Mouse (Mus musculus): Measurements from ENCODE around the gene M6pr.

M6pr gene

GRCm38 (mm10) chr6:122308505-122309393 is at the start of gene M6pr:
Gene M6pr, plus strand, starts transcription at chr6:122308720.
- peak; percentile 99 for DNase-seq (ENCODE audit: low read depth)

DNA sequence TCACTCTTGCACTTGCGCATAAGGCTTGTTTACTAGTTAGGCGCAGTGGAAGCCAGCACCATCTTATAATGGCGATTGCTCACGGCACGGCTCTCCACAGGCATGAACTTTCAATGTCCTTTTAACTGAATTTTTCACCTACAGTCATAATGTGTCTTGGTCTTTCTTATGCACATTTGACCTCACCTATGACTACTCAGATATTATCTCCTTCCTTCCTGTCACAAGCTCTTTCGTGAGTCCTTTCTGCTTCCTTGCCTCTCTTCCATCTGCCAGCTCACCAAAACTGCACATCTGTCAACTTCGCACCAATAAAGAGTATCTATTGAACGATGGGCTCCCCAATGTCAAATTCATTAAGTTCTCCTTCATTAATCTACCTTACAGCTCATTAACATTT is 46.0 kb upstream of the M6pr start:
- no peak for DNase-seq (ENCODE audit: low read depth)

DNA sequence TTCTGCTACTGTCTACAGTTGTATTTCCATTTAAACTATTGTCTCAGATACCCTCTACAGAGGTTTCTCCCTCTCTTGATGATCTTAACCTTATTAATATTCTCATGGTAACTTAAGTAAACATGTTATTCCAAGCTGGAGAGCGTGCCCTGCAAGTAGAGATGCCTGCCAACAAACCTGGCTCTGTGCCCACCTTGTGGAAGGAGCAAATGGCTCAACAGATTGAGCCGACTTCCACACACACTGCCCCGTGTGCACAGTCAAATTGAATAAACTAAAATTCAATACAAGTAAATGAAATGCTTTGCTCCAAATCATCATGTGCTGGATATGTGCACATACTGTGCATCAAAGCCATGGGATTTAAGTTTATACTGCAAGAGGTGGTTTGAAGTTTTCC is 40.0 kb upstream of the M6pr start:
- DNase-seq (ENCODE audit: low read depth): peak; percentile 81

DNA sequence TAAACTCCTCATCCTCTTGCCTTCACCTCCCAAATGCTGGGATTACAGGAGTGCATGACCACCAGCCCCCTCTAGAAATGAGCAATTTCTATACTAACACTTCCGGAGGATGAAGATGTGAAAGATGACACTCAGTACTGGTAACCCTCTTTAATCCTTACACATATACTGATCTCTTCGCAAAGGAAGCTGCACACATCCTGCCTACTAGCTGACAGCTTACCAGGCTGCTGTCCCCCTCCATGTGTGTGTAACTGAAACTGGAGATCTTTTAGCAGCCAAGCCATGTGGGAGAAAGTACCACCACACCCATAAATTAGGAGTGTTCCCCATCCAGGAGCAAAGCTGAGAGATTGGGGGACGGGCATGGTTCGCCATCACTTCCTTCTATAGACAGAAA is 39.4 kb upstream of the M6pr start:
- DNase-seq (ENCODE audit: low read depth): no peak

GRCm38 (mm10) chr6:122270152-122270551 is 38.4 kb upstream of the M6pr start:
- DNase-seq (ENCODE audit: low read depth): no peak

- DNase-seq (ENCODE audit: low read depth): no peak
These were observed 34.0 kb upstream of the M6pr start for GRCm38 (mm10) chr6:122274546-122274945.

GRCm38 (mm10) chr6:122276565-122276964 is 32.0 kb upstream of the M6pr start:
- no peak for DNase-seq (ENCODE audit: low read depth)

GRCm38 (mm10) chr6:122282782-122283181 is 25.7 kb upstream of the M6pr start, which contains the start of gene Klrg1:
Gene Klrg1, minus strand, starts transcription at chr6:122282882.
- no peak for DNase-seq (ENCODE audit: low read depth)

GRCm38 (mm10) chr6:122283429-122283828 is 25.1 kb upstream of the M6pr start:
- DNase-seq (ENCODE audit: low read depth): no peak

- no peak for DNase-seq (ENCODE audit: low read depth)
These were observed 24.2 kb upstream of the M6pr start for GRCm38 (mm10) chr6:122284304-122284703.

- DNase-seq (ENCODE audit: low read depth): no peak
These were observed 23.7 kb upstream of the M6pr start for GRCm38 (mm10) chr6:122284823-122285222.

- no peak for DNase-seq (ENCODE audit: low read depth)
These were observed 20.3 kb upstream of the M6pr start for GRCm38 (mm10) chr6:122288263-122288662.

DNA sequence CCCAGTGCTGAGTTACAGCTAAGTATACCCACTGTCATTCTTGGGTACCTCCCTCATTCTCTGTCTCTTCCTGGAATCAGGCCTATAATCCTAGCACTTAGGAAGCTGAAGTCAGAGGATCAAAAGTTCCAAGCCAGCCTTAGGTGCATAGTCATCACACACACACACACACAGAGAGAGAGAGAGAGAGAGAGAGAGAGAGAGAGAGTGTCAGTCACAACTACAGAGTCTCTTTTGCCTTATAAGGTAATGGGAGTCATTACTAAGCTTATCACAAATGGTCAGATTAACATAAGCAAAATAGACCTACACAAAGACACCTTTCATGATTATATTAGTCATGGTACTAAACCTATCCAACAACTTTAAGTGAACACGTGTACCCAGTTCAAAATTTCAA is 19.2 kb upstream of the M6pr start:
- DNase-seq (ENCODE audit: low read depth): no peak

GRCm38 (mm10) chr6:122290253-122290652 is 18.3 kb upstream of the M6pr start:
- no peak for DNase-seq (ENCODE audit: low read depth)

DNA sequence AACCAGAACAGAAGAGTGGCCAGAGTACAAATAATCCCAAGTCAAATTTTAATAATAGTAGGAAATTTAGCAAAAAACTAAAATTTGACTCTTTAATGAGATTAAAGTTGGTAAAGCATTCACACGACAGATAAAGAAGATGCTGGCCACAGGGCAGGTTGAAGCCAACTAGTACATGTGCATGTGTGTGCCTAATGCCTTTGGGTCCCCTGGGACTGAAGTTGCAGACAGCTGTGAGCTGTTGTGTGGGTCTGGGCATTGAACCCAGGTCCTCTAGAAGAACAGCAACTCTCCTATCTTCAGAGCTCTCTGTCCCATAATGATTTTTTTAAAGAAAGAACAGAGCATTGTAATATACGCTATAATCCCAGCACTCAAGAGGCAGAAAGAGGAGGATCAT is 17.3 kb upstream of the M6pr start:
- no peak for DNase-seq (ENCODE audit: low read depth)

- no peak for DNase-seq (ENCODE audit: low read depth)
These were observed 16.8 kb upstream of the M6pr start for GRCm38 (mm10) chr6:122291735-122292134.

- no peak for DNase-seq (ENCODE audit: low read depth)
These were observed 16.3 kb upstream of the M6pr start for GRCm38 (mm10) chr6:122292184-122292583.

GRCm38 (mm10) chr6:122293121-122293520 is 15.4 kb upstream of the M6pr start:
- no peak for DNase-seq (ENCODE audit: low read depth)

DNA sequence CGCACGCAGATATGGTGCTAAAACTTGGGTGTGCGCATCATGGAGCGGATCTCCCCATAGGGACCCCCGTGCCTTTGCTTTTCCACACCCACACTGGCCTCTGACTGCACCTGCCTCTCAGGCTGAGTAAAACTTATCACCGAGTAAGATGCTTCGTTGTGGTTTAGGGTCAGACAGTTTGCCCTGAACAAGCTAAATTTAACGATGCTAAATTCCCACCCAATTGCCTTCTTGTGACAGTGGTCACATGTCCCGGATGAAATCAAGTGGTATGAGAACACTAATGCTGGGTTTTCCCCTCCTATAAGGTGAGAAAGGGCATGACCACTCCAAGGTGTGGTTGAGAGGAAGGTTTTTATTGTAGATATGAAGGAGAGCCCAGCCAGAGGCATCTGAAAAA is 14.7 kb upstream of the M6pr start:
- DNase-seq (ENCODE audit: low read depth): no peak

- no peak for DNase-seq (ENCODE audit: low read depth)
These were observed 14.2 kb upstream of the M6pr start for GRCm38 (mm10) chr6:122294290-122294689.

DNA sequence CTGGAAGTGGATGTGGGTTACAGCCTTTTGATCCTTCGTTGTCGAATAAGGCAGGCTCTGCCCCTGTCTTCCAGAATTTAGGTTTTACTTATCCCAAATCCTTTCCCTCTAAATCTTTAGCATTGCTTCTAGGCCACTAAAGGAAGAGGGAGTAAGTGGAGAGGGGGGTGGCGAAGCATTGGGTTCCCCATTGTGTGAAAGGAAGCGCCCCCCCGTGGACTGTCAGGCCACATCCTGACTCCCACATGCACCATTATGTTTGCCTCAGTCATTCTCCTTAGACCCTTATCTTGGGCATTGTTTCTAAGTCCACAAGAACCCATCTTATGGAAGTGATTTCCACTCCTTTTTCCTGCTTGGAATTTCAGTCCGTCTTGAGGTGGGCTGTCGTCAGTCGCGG is 13.3 kb upstream of the M6pr start:
- no peak for DNase-seq (ENCODE audit: low read depth)

DNA sequence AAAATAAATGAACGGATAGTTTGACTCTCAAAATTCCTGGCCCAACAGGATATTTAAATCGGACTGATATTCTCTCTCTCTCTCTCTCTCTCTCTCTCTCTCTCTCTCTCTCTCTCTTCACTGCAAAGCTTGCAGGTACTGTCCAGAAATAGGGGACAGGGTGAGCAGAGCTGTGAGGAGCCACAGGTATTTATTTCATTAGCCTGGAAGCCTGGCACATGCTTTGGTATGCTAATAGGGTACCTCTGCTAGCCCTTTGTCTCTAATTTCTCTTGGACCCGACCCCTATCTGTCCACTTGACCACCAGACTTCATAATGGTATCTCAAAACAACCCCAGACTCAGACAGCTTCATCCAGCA is 11.6 kb upstream of the M6pr start:
- DNase-seq (ENCODE audit: low read depth): no peak

- peak; percentile 85 for DNase-seq (ENCODE audit: low read depth)
These were observed 11.0 kb upstream of the M6pr start for GRCm38 (mm10) chr6:122297279-122298222.

All from NIH3T3 (cell line).